Mouse (Mus musculus): ENCODE results near the gene Hoxb3.

Gene Hoxb3

GRCm38 (mm10) chr11:96317608-96318367, 5.3 kb upstream of the Hoxb3 start, which contains the start of gene Hoxb4:
Gene Hoxb4 (plus strand): TSS chr11:96318267.
- no peak for DNase-seq (ENCODE audit: inconsistent ontology term)

DNA sequence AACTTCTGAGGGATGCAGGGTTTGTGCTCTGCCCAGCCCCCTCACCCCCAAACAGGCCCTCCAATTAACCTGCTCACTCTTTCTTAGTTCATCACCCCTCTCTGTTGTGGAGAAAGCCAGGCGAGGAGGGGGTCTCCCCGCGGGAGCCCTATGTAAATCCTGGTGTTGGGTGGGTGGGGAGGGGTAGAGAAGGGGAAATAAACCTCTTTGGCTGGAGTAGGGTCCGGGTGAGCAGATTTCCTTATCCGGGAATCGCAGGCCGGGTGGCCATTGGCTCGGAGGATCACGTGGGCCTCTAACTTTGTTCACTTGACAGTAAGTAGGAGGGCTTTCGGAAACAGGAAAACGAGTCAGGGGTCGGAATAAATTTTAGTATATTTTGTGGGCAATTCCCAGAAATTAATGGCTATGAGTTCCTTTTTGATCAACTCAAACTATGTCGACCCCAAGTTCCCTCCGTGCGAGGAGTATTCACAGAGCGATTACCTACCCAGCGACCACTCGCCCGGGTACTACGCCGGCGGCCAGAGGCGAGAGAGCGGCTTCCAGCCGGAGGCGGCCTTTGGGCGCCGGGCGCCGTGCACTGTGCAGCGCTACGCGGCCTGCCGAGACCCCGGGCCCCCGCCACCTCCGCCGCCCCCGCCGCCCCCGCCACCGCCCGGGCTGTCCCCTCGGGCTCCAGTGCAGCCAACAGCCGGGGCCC, 4.6 kb upstream of the Hoxb3 start:
- no peak for DNase-seq (ENCODE audit: inconsistent ontology term)

DNA sequence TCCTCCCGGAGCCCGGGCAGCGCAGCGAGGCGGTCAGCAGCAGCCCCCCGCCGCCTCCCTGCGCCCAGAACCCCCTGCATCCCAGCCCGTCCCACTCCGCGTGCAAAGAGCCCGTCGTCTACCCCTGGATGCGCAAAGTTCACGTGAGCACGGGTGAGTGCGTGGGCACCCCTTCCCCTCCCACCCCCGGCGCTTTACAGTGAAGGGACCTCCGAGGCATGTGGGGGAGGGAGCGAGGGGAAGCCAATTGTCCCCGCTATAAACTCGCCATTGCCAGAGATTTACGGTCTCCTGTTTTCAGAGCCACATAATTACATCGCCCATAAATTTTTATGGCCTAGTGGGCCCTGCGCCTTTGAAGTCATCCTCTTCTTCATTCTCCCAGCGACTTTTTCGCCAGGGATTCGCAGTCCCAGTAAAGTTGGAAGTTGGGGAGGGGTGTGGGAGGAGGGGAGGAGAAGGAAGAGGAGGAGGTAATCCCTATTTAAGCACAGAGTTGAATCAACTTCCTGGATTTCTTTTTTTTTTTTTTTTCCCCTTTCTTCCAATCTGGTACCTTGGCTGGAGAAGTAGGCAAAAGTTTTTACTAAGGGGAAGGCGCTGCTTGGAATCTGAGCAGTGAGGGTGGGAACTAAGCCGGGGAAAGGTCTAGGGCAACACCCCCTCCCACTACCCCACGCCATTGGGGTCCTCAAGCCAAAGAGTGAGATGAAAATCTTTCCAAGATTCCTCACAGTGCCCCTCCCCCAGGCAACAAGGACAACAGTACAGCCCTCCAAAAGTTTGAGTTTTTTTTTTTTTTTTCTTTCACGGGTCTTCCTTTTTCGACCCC, 3.8 kb upstream of the Hoxb3 start:
- no peak for DNase-seq (ENCODE audit: inconsistent ontology term)

- no peak for DNase-seq (ENCODE audit: inconsistent ontology term)
Measured at GRCm38 (mm10) chr11:96319910-96320309, 3.2 kb upstream of the Hoxb3 start.

GRCm38 (mm10) chr11:96320688-96321087, 2.4 kb upstream of the Hoxb3 start:
- DNase-seq (ENCODE audit: inconsistent ontology term), result no peak

DNA sequence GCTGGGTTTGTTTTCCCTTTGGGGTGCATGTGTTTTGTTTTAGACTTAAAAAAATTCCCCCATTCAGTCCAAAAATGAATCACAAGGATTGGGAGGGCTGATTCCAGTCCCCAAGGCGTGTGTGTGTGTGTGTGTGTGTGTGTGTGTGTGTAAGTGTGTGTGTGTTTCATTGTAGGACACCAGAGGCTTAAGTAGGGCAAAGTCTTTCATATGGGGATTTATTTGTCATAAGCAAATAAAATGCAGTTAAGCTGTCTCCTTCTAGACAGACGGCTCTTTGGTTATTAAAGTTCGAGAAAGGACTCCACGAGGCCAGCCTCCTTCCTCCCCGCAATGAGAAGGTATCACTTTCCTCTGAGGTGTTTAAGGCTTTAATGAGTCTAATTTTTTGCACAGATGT, 1.3 kb upstream of the Hoxb3 start:
- no peak for DNase-seq (ENCODE audit: inconsistent ontology term)

- no peak for DNase-seq (ENCODE audit: inconsistent ontology term)
Measured at GRCm38 (mm10) chr11:96322738-96323137, 388 bp upstream of the Hoxb3 start.

DNA sequence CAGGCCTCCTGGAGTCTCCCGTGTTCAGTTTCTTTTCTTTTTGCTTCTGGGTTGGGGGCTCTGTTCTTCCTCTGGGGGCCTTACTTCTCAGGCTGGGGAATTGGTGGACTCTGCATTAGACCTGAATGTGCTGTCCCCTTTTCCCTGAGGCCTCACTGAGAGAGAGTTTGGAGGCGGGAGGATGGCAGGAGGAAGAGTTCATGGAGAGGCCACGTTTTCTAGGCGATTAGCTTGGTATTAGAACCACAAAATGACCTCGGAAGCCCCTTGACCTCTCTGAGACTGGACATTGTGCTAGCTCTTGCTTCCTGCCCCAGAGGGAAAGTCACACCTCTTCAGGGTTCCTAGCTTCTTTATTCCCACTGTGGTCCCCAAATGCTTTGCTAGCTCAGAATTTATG, 999 bp downstream of the Hoxb3 start:
- DNase-seq (ENCODE audit: inconsistent ontology term), result no peak

GRCm38 (mm10) chr11:96324965-96325364, 1.8 kb downstream of the Hoxb3 start:
- no peak for DNase-seq (ENCODE audit: inconsistent ontology term)

DNA sequence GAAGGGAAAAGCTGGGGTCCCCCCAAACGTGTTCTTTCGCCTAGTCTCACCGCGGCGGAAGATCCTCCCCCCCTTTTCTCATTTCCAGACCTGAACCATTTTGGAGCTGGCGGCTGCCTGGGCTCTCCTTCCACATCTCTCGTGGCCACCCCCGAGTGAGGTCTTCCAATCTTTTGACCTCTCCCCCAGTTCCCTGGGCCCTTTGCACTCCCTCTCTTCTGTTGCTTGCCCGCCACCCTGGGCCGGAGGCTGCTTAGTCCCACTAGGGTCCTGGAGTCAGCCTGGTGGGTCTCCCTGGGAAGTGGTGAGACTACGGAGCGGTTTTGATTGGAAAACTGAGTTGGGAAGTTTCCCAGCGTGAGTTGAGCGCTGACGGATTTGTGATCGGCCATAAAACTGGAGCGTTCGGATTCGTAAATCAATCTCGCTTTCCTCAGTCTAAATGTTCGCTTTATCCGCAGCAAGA, 2.7 kb downstream of the Hoxb3 start:
- no peak for DNase-seq (ENCODE audit: inconsistent ontology term)

GRCm38 (mm10) chr11:96326705-96327104, 3.6 kb downstream of the Hoxb3 start:
- no peak for DNase-seq (ENCODE audit: inconsistent ontology term)

DNA sequence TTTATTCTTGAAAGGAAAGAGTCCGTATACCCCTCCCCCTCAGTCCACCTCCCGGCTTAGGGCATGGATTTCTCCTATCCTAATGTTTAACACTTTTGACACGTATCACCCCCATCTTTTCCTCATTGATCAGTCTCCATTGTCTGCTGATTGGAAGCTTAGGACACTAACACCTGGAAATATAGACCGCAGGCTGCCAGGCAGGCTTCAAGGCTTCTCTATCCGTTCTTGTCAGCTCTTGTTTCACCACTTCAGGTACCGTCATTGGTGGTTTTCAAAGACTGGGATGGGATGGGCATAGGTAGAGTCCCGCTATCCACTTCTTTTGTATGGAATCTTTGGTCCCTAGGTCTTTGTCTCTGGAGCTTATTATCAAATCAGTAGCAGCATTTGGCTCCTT, 4.0 kb downstream of the Hoxb3 start:
- no peak for DNase-seq (ENCODE audit: inconsistent ontology term)

GRCm38 (mm10) chr11:96327750-96328149, 4.6 kb downstream of the Hoxb3 start:
- no peak for DNase-seq (ENCODE audit: inconsistent ontology term)

DNA sequence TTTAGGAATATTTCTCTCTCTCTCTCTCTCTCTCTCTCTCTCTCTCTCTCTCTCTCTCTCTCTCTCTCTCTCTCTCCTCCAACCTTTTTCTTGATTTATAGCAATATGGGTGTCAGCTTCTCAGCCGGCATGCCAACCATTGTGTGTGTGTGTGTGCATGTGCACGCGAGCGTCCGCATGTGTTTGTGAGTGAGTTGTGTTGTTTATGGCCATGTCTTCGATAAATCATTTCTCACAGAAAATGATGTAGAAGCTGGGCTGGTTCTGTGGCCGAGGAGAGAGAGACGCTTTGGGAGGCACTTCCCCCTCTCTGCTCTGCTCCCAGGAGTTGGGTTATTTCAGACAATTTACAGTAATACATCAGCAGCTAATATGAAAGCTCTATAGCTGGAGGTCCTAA, 5.5 kb downstream of the Hoxb3 start:
- no peak for DNase-seq (ENCODE audit: inconsistent ontology term)

GRCm38 (mm10) chr11:96332105-96332504, 9.0 kb downstream of the Hoxb3 start:
- DNase-seq (ENCODE audit: inconsistent ontology term), result no peak

- no peak for DNase-seq (ENCODE audit: inconsistent ontology term)
Measured at GRCm38 (mm10) chr11:96332618-96333032, 9.5 kb downstream of the Hoxb3 start.

DNA sequence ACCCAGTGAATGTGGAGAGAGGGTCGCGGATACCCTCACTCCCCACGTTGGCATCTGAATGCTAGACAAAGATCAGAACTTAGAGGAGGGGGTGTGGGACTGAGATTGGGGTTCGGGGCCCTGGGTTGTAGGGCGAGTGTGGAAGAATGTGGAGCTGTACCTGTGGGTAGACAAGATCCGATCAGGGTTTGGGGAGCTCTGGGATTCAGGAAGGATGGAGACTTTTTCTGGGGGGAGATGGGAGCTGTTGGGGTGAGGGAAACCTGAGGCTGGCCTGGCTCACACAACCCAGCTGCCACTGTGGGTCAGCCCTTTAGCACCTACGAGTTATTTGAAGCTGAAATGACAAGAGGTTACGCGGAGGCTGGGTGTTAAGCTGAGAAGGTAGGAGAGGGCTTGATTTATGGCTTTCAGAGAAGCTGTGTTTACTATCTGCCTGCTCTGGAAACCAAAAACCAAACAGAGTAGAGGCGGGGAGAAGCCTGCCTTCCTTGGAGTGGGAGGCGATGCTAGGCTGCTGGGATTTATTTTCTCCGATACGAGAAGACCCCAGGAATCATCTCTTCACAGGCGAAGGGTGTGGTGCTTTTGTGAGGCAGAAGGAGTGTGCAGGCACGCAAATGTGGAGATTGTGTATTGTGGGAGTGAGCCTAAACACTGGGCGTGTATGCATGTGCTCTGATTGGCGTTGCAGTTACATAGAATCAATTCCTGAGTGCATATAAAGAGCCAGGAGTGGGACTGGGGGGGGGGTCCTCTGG, 10.3 kb downstream of the Hoxb3 start:
- no peak for DNase-seq (ENCODE audit: inconsistent ontology term)

GRCm38 (mm10) chr11:96334002-96334364, 10.9 kb downstream of the Hoxb3 start:
- no peak for DNase-seq (ENCODE audit: inconsistent ontology term)

GRCm38 (mm10) chr11:96334998-96335397, 11.9 kb downstream of the Hoxb3 start:
- DNase-seq (ENCODE audit: inconsistent ontology term), result no peak

DNA sequence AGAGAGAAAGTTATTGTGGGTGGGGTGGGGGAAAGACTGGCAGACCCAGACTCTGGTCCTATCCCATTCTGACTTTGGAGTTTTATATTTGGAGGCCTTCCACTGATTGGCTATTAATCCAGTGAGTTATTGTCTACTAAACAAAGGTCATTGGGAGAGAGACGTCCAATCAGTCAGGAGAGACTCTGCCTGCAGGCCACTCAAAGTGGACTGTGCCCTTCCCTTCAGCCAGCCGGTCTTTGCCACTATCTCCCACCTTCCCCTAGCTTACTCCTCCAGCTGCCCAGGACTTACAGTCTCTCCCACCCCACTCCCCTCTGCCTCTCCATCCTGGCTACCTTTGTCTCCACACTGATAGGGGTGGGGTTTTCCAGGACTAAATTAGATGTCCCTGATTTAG, 13.5 kb downstream of the Hoxb3 start:
- DNase-seq (ENCODE audit: inconsistent ontology term), result no peak

- DNase-seq (ENCODE audit: inconsistent ontology term), result no peak
Measured at GRCm38 (mm10) chr11:96337026-96337425, 13.9 kb downstream of the Hoxb3 start.

Measured in Muller cell, postnatal 12 days (primary cell).